ENCODE assay signal across 17 mouse cellular contexts in the genomic region with DNA sequence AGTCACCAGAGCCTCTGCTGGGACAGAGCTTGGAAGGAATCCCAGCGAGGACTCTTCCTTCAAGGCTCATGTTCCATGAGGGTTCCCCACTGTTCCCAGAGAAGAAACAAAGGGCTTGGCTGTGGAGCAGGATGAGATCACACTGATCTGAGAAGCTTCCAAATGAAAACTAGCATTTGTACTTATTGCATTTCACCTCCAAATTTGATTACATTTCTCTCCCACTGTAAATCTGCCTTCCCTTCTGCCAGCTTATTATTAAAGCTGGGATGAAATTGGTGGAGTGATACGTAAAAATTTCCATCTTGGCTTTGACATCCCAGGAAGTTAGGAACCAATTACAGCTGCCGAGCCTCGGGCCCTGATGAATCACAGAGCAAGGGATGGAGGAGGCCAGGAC.
"Had no signal": no experiment of that assay in that cellular context is flagged by ENCODE, and none has a peak within 500 bp of the region (broad histone marks: within the 10 kb centered on the region; RNA-seq: fewer than 3 reads in every experiment).

No protein-coding gene starts in this region.

- H3K27me3 ChIP-seq: limb, embryonic 15.5 days; midbrain, embryonic 15.5 days; neural tube, embryonic 12.5 days had no signal

- H3K4me1 ChIP-seq: limb, embryonic 15.5 days; midbrain, embryonic 15.5 days; neural tube, embryonic 12.5 days had no signal

- H3K27ac ChIP-seq: kidney, postnatal 0 days; limb, embryonic 15.5 days; liver, embryonic 14.5 days; midbrain, embryonic 15.5 days; neural tube, embryonic 12.5 days; stomach, postnatal 0 days had no signal

- H3K4me3 ChIP-seq: limb, embryonic 15.5 days; midbrain, embryonic 15.5 days; neural tube, embryonic 12.5 days had no signal

- H3K4me2 ChIP-seq: limb, embryonic 15.5 days; midbrain, embryonic 11.5 days; midbrain, embryonic 15.5 days; neural tube, embryonic 12.5 days had no signal

- H3K9me3 ChIP-seq: limb, embryonic 15.5 days; midbrain, embryonic 15.5 days; neural tube, embryonic 12.5 days had no signal

- DNase-seq: kidney, adult 11 months; kidney, adult 9 months; kidney, postnatal 36 days; lung, adult 2 months; lung, postnatal 36 days; thymus, adult 2 months; thymus, postnatal 36 days had no signal

- H3K36me3 ChIP-seq: limb, embryonic 15.5 days; midbrain, embryonic 15.5 days; neural tube, embryonic 12.5 days had no signal

- H3K9ac ChIP-seq: limb, embryonic 15.5 days; liver, embryonic 14.5 days; midbrain, embryonic 15.5 days; neural tube, embryonic 12.5 days had no signal

- ATAC-seq: hindbrain, embryonic 16.5 days; inflammation-experienced regulatory T-cells, adult 6 months; lung, postnatal 0 days; midbrain, embryonic 15.5 days had no signal
